Mouse (Mus musculus): Measurements from ENCODE around the gene Dync2h1. TPM values are rescaled to one million over a fixed set of nuclear protein-coding genes. Genes with fewer than 3 reads are reported as not detected.

The Dync2h1 gene
- total and polyA plus RNA-seq, 2 experiments from 2014 or later = 3.7 to 6.4 TPM

- no peak overlapping the region for H3K4me2 ChIP-seq (ENCODE audit: low read depth, low read length)
- no peaks in the 10 kb centered on the region for H3K4me1 ChIP-seq (ENCODE audit: control insufficient read depth, insufficient read depth)
- H3K27ac ChIP-seq (ENCODE audit: low read depth) = no peak overlapping the region
- H3K4me3 ChIP-seq (ENCODE audit: low read depth, low read length) = no peak overlapping the region
- no peaks in the 10 kb centered on the region for H3K27me3 ChIP-seq (ENCODE audit: control insufficient read depth, insufficient read depth, low read length)
- no peak for DNase-seq (ENCODE audit: low spot score)
- no peak for TF ChIP-seq CTCF (IDR thresholded peaks at IDR 0.05; ENCODE audit: low read depth)
- TF ChIP-seq EP300 (IDR thresholded peaks at IDR 0.05; ENCODE audit: low read depth) = no peak
- WGBS = 52% methylated on average over 1 of the region's 1 CpGs
- H3K9me3 ChIP-seq (replicated peaks; ENCODE audit: control insufficient read depth, low read length) = no peaks in the 10 kb centered on the region
- H3K9ac ChIP-seq (replicated peaks; ENCODE audit: low read depth, low read length) = no peak overlapping the region
- no peaks in the 10 kb centered on the region for H3K36me3 ChIP-seq (replicated peaks; ENCODE audit: control insufficient read depth, insufficient read depth, low read length)
- no peak for ATAC-seq (ENCODE audit: insufficient read depth, low read depth)
Measured at GRCm38 (mm10) chr9:6901620-6902019, 282.6 kb downstream of the Dync2h1 start.

- H3K27me3 ChIP-seq (ENCODE audit: control insufficient read depth, insufficient read depth, low read length) = no peaks in the 10 kb centered on the region
- DNase-seq (ENCODE audit: low spot score) = no peak
- H3K4me1 ChIP-seq (ENCODE audit: control insufficient read depth, insufficient read depth) = no peaks in the 10 kb centered on the region
- H3K9me3 ChIP-seq (replicated peaks; ENCODE audit: control insufficient read depth, low read length) = no peaks in the 10 kb centered on the region
- no peak for TF ChIP-seq EP300 (IDR thresholded peaks at IDR 0.05; ENCODE audit: low read depth)
- TF ChIP-seq CTCF (IDR thresholded peaks at IDR 0.05; ENCODE audit: low read depth) = no peak
- H3K4me3 ChIP-seq (ENCODE audit: low read depth, low read length) = no peak overlapping the region
- H3K27ac ChIP-seq (ENCODE audit: low read depth) = no peak overlapping the region
- no peak overlapping the region for H3K9ac ChIP-seq (replicated peaks; ENCODE audit: low read depth, low read length)
- H3K4me2 ChIP-seq (ENCODE audit: low read depth, low read length) = no peak overlapping the region
- no peak for ATAC-seq (ENCODE audit: insufficient read depth, low read depth)
- H3K36me3 ChIP-seq (replicated peaks; ENCODE audit: control insufficient read depth, insufficient read depth, low read length) = no peaks in the 10 kb centered on the region
Measured at GRCm38 (mm10) chr9:6891331-6891730, 292.9 kb downstream of the Dync2h1 start.

GRCm38 (mm10) chr9:6881187-6881984 lies 302.9 kb downstream of the Dync2h1 start:
- Histone ChIP-seq H3K9ac (replicated peaks; ENCODE audit: low read depth, low read length) (no peak overlapping the region), H3K27ac (ENCODE audit: low read depth) (no peak overlapping the region), H3K4me1 (ENCODE audit: control insufficient read depth, insufficient read depth) (no peaks in the 10 kb centered on the region), H3K27me3 (ENCODE audit: control insufficient read depth, insufficient read depth, low read length) (no peaks in the 10 kb centered on the region), H3K4me2 (ENCODE audit: low read depth, low read length) (no peak overlapping the region), H3K4me3 (ENCODE audit: low read depth, low read length) (no peak overlapping the region), H3K9me3 (replicated peaks; ENCODE audit: control insufficient read depth, low read length) (no peaks in the 10 kb centered on the region), H3K36me3 (replicated peaks; ENCODE audit: control insufficient read depth, insufficient read depth, low read length) (no peaks in the 10 kb centered on the region)
- DNase-seq (ENCODE audit: low spot score) (no peak), ATAC-seq (ENCODE audit: insufficient read depth, low read depth) (no peak)
- no peak for TF ChIP-seq CTCF (IDR thresholded peaks at IDR 0.05; ENCODE audit: low read depth)
- TF ChIP-seq EP300 (IDR thresholded peaks at IDR 0.05; ENCODE audit: low read depth) = no peak
- 75% methylated on average over 1 of the region's 1 CpGs for WGBS

Other genes starting within 250 kb of the Dync2h1 start
- gene Dcun1d5, start 74 bp upstream of the Dync2h1 start, total RNA-seq (2014; rRNA removed; ENCODE audit: low replicate concordance) = 50.6 and 57.4 TPM in 2 replicates
- 84.8 and 86.1 TPM in 2 replicates for gene Dcun1d5, start 74 bp upstream of the Dync2h1 start, polyA plus RNA-seq (2015; fragmentation: Nextera tagmentation; extraction: Ambion mirVana)
- 0.35 TPM in 1 of 2 replicates, not detected in the other for gene Mmp13, start 88.1 kb upstream of the Dync2h1 start, total RNA-seq (2014; rRNA removed; ENCODE audit: low replicate concordance)
- gene Mmp13, start 88.1 kb upstream of the Dync2h1 start, polyA plus RNA-seq (2015; fragmentation: Nextera tagmentation; extraction: Ambion mirVana) = 0.23 and 0.25 TPM in 2 replicates
- 0.27 and 0.58 TPM in 2 replicates for gene Mmp12, start 159.9 kb upstream of the Dync2h1 start, total RNA-seq (2014; rRNA removed; ENCODE audit: low replicate concordance)
- gene Mmp12, start 159.9 kb upstream of the Dync2h1 start, polyA plus RNA-seq (2015; fragmentation: Nextera tagmentation; extraction: Ambion mirVana) = 1.5 and 4.3 TPM in 2 replicates
- gene Mmp1b, start 203.6 kb upstream of the Dync2h1 start, total RNA-seq (2014; rRNA removed; ENCODE audit: low replicate concordance) = not detected in 2 replicates
- not detected in 2 replicates for gene Mmp1b, start 203.6 kb upstream of the Dync2h1 start, polyA plus RNA-seq (2015; fragmentation: Nextera tagmentation; extraction: Ambion mirVana)

Data from heart, postnatal 0 days (tissue).